Mouse (Mus musculus) liver, embryonic 12.5 days (tissue): ENCODE data around the gene Crebl2. TPM values are rescaled to one million over a fixed set of nuclear protein-coding genes. Genes with fewer than 3 reads are reported as not detected.
A peak's percentile ranks its signal among the peaks of the same experiment; 100 is the strongest.

Experiments
- ATAC-seq: fragments of 200-750 bp; cut with Nextera tagmentation; 2 replicates; pipeline ENCODE4 v1.8.0; 2017; ENCODE audit warnings: moderate number of reproducible peaks, mild to moderate bottlenecking, moderate library complexity
- H3K27ac ChIP-seq: fragments of 300-500 bp; sonication (generic); 2 replicates; pipeline ENCODE4 v1.5.1; 2016; ENCODE audit warnings: mild to moderate bottlenecking
- H3K27me3 ChIP-seq: fragments of 300-500 bp; sonication (generic); replicated peaks from 2 replicates; pipeline ENCODE4 v1.6.1; 2016; ENCODE audit warnings: mild to moderate bottlenecking, moderate library complexity
- H3K36me3 ChIP-seq: fragments of 300-500 bp; sonication (generic); 2 replicates; pipeline ENCODE4 v1.6.1; 2016; ENCODE audit warnings: mild to moderate bottlenecking, moderate library complexity
- H3K4me1 ChIP-seq: fragments of 300-500 bp; sonication (generic); 2 replicates; pipeline ENCODE4 v1.6.1; 2016
- H3K4me2 ChIP-seq: fragments of 300-500 bp; sonication (generic); 2 replicates; pipeline ENCODE4 v1.6.1; 2016; ENCODE audit warnings: mild to moderate bottlenecking, moderate library complexity
- H3K4me3 ChIP-seq: fragments of 300-500 bp; sonication (generic); 2 replicates; pipeline ENCODE4 v1.5.1; 2016; ENCODE audit warnings: mild to moderate bottlenecking, moderate library complexity
- H3K9ac ChIP-seq: fragments of 300-500 bp; sonication (generic); 2 replicates; pipeline ENCODE4 v1.6.1; 2016; ENCODE audit warnings: mild to moderate bottlenecking, moderate library complexity
- H3K9me3 ChIP-seq: fragments of 300-500 bp; sonication (generic); replicated peaks from 2 replicates; pipeline ENCODE4 v1.6.1; 2016; ENCODE audit warnings: mild to moderate bottlenecking, moderate library complexity
- WGBS: fragments of 180-500 bp; shearing (Covaris S2); methylation state at CpG from one replicate; pipeline ENCODE4 v1.1.7; 2016; ENCODE audit not compliant: insufficient replicate concordance; 5-methylcytosine and 5-hydroxymethylcytosine counted together
- polyA plus RNA-seq: library from polyadenylated mRNA; unstranded; fragments of >200 nt; fragmentation: Nextera tagmentation; extraction: Ambion mirVana; gene quantifications from 2 replicates; pipeline ENCODE4 v1.2.1, GENCODE M21; 2016

Crebl2 gene
- polyA plus RNA-seq, 1 experiment from 2014 or later: 1.2 TPM

DNA sequence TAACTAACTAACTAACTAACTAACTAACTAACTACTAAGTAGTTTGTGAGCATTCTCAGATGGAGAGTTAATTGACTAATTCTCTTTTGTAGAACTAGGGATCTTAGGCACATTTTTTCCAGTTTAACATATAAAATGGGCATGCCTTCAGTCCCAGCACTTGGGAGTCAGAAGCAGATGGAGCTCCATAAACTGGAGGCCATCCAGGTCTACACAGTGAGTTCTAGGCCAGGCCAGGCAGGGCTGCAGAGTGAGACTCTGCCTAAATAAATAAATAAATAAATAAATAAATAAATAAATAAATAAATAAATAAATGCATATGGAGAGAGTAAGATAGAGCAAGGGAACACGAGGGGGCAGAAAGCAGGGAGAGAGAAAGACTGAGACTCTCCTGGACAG lies 47.9 kb downstream of the Crebl2 start:
- no peaks in the 10 kb centered on the region for H3K27me3 ChIP-seq
- 44% methylated on average over 1 of the region's 1 CpGs for WGBS

GRCm38 (mm10) chr6:134879556-134879955 lies 49.6 kb downstream of the Crebl2 start:
- 38% methylated on average over 5 of the region's 5 CpGs for WGBS
- peaks cover 6% of the 10 kb centered on the region for H3K4me1 ChIP-seq
- no peaks in the 10 kb centered on the region for H3K27me3 ChIP-seq
- H3K9me3 ChIP-seq: no peaks in the 10 kb centered on the region
- H3K9ac ChIP-seq: no peak overlapping the region
- H3K27ac ChIP-seq: no peak overlapping the region
- no peak for ATAC-seq
- no peak overlapping the region for H3K4me3 ChIP-seq
- 0 out of 2 replicates have a peak, but pooled peaks cover 5% of the 10 kb centered on the region for H3K36me3 ChIP-seq
- no peak overlapping the region for H3K4me2 ChIP-seq

More for the DNA sequence above, 47.9 kb downstream of the Crebl2 start:
- no peak overlapping the region for H3K27ac ChIP-seq
- H3K36me3 ChIP-seq: 0 out of 2 replicates have a peak, but pooled peaks cover 5% of the 10 kb centered on the region
- no peak overlapping the region for H3K4me2 ChIP-seq
- H3K9ac ChIP-seq: no peak overlapping the region
- no peak for ATAC-seq
- H3K4me1 ChIP-seq: peaks cover 6% of the 10 kb centered on the region
- H3K9me3 ChIP-seq: no peaks in the 10 kb centered on the region
- no peak overlapping the region for H3K4me3 ChIP-seq

GRCm38 (mm10) chr6:134880046-134880445 lies 50.1 kb downstream of the Crebl2 start:
- H3K4me3 ChIP-seq: no peak overlapping the region
- 0 out of 2 replicates have a peak, but pooled peaks cover 5% of the 10 kb centered on the region for H3K36me3 ChIP-seq
- no peaks in the 10 kb centered on the region for H3K27me3 ChIP-seq
- no peak overlapping the region for H3K4me2 ChIP-seq
- H3K9me3 ChIP-seq: no peaks in the 10 kb centered on the region
- H3K9ac ChIP-seq: no peak overlapping the region
- H3K27ac ChIP-seq: no peak overlapping the region
- 53% methylated on average over 2 of the region's 2 CpGs for WGBS
- H3K4me1 ChIP-seq: peaks cover 6% of the 10 kb centered on the region
- no peak for ATAC-seq

DNA sequence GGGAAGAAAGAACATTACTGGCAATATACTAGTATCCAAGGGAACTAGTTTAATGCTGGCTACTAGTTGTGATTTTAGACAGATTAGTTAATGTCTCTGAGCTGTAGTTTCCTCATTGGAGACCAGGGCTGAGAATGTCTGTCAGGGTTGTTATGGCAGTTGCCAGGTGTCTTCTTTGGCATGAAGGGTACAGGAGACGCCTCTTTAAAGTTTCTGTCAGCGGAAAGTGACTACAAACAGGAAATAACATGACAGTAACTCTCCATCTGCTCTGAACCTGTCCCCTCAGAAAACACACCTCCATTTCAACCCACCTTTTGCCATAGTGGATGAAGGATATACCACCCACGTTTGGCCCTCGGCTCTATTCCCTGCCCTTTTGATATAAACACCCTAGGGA lies 53.7 kb downstream of the Crebl2 start:
- 62% methylated on average over 4 of the region's 4 CpGs for WGBS
- Histone ChIP-seq H3K4me1 (peaks cover 9% of the 10 kb centered on the region), H3K9me3 (no peaks in the 10 kb centered on the region), H3K9ac (no peak overlapping the region), H3K27me3 (peaks cover 18% of the 10 kb centered on the region), H3K4me3 (no peak overlapping the region), H3K36me3 (0 out of 2 replicates have a peak, but pooled peaks cover 5% of the 10 kb centered on the region), H3K27ac (no peak overlapping the region), H3K4me2 (no peak overlapping the region)
- ATAC-seq: no peak

GRCm38 (mm10) chr6:134885515-134885914 lies 55.6 kb downstream of the Crebl2 start:
- no peak for ATAC-seq
- peaks cover 10% of the 10 kb centered on the region for H3K4me1 ChIP-seq
- H3K4me3 ChIP-seq: no peak overlapping the region
- 76% methylated on average over 2 of the region's 2 CpGs for WGBS
- H3K36me3 ChIP-seq: 0 out of 2 replicates have a peak, but pooled peaks cover 5% of the 10 kb centered on the region
- no peak overlapping the region for H3K9ac ChIP-seq
- H3K4me2 ChIP-seq: no peak overlapping the region
- no peaks in the 10 kb centered on the region for H3K9me3 ChIP-seq
- H3K27ac ChIP-seq: no peak overlapping the region
- H3K27me3 ChIP-seq: peaks cover 21% of the 10 kb centered on the region

GRCm38 (mm10) chr6:134886475-134886874 lies 56.5 kb downstream of the Crebl2 start:
- Histone ChIP-seq H3K4me2 (no peak overlapping the region), H3K4me3 (no peak overlapping the region), H3K9ac (no peak overlapping the region), H3K36me3 (0 out of 2 replicates have a peak, but pooled peaks cover 5% of the 10 kb centered on the region), H3K9me3 (no peaks in the 10 kb centered on the region), H3K4me1 (peaks cover 10% of the 10 kb centered on the region), H3K27me3 (peaks cover 21% of the 10 kb centered on the region), H3K27ac (no peak overlapping the region)
- WGBS: 79% methylated on average over 8 of the region's 8 CpGs
- no peak for ATAC-seq

DNA sequence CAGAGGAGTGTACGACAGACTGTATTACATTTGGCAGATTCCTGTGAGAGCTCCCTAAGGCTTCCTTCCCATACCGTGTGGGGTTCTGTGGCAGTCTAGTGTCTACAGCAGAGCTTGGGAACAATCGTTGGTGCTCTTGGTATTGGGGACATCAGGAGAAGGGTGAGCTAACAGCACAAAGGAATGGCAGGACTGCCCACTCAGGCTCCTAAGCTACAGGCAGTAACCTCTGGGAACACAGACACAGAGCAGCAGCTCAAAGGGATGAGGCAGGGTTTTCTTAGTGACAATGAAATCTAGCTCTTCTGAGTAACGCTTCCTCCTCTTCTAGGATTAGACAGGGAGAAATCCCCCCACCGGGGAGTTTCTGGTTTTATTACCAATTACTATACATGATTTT lies 57.1 kb downstream of the Crebl2 start:
- peaks cover 21% of the 10 kb centered on the region for H3K27me3 ChIP-seq
- 55% methylated on average over 5 of the region's 5 CpGs for WGBS
- no peak overlapping the region for H3K27ac ChIP-seq
- H3K4me3 ChIP-seq: no peak overlapping the region
- no peak overlapping the region for H3K9ac ChIP-seq
- peaks cover 10% of the 10 kb centered on the region for H3K4me1 ChIP-seq
- 0 out of 2 replicates have a peak, but pooled peaks cover 1% of the 10 kb centered on the region for H3K36me3 ChIP-seq
- no peak overlapping the region for H3K4me2 ChIP-seq
- H3K9me3 ChIP-seq: no peaks in the 10 kb centered on the region
- ATAC-seq: no peak

GRCm38 (mm10) chr6:134887711-134888449 lies 57.9 kb downstream of the Crebl2 start:
- Histone ChIP-seq H3K4me2 (peak overlapping the region; percentile 24), H3K4me1 (peaks cover 10% of the 10 kb centered on the region), H3K27ac (no peak overlapping the region), H3K27me3 (peaks cover 21% of the 10 kb centered on the region), H3K9me3 (no peaks in the 10 kb centered on the region), H3K36me3 (no peaks in the 10 kb centered on the region), H3K9ac (no peak overlapping the region), H3K4me3 (no peak overlapping the region)
- WGBS: 15% methylated on average over 10 of the region's 10 CpGs
- ATAC-seq: no peak

- H3K4me1 ChIP-seq: peaks cover 10% of the 10 kb centered on the region
- no peak overlapping the region for H3K4me3 ChIP-seq
- 19% methylated on average over 4 of the region's 4 CpGs for WGBS
Observed at GRCm38 (mm10) chr6:134888563-134889017, 58.6 kb downstream of the Crebl2 start.

GRCm38 (mm10) chr6:134889763-134890162 lies 59.8 kb downstream of the Crebl2 start:
- Histone ChIP-seq H3K36me3 (no peaks in the 10 kb centered on the region), H3K4me3 (no peak overlapping the region), H3K4me1 (peaks cover 10% of the 10 kb centered on the region), H3K9me3 (no peaks in the 10 kb centered on the region), H3K27ac (no peak overlapping the region), H3K4me2 (no peak overlapping the region), H3K9ac (no peak overlapping the region), H3K27me3 (peaks cover 21% of the 10 kb centered on the region)
- no peak for ATAC-seq
- WGBS: 58% methylated on average over 1 of the region's 1 CpGs

More at GRCm38 (mm10) chr6:134888563-134889017, 58.6 kb downstream of the Crebl2 start:
- no peaks in the 10 kb centered on the region for H3K36me3 ChIP-seq
- no peak overlapping the region for H3K9ac ChIP-seq
- no peaks in the 10 kb centered on the region for H3K9me3 ChIP-seq
- peaks cover 21% of the 10 kb centered on the region for H3K27me3 ChIP-seq
- no peak for ATAC-seq
- no peak overlapping the region for H3K4me2 ChIP-seq
- H3K27ac ChIP-seq: no peak overlapping the region

DNA sequence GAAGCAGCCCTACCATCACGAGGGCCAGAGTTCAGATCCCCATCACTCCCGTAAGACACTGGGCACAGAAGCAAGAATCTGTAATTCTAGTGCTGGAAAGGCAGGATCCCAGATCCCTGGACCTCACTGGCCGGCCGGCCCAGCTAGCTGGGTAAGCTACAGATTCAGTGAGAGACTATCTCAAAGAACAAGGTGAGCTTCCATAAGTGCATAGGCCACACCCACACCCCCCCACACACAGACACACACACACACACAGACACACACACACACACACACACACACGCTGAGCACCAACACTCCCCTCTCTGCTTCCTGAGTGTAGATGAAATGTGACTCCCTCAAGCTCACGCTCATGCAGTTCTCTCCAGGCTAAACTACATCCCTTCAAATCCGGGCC lies 60.5 kb downstream of the Crebl2 start:
- Histone ChIP-seq H3K36me3 (no peaks in the 10 kb centered on the region), H3K4me3 (no peak overlapping the region), H3K9ac (no peak overlapping the region), H3K9me3 (no peaks in the 10 kb centered on the region), H3K27ac (no peak overlapping the region), H3K4me1 (peaks cover 10% of the 10 kb centered on the region), H3K27me3 (peaks cover 21% of the 10 kb centered on the region), H3K4me2 (no peak overlapping the region)
- WGBS: 54% methylated on average over 7 of the region's 7 CpGs
- no peak for ATAC-seq

- H3K4me2 ChIP-seq: peak overlapping the region; percentile 91
- 42% methylated on average over 15 of the region's 15 CpGs for WGBS
- peak overlapping the region; percentile 91 for H3K9ac ChIP-seq
- H3K27me3 ChIP-seq: no peaks in the 10 kb centered on the region
- peak overlapping the region; percentile 100 for H3K27ac ChIP-seq
- no peak for ATAC-seq
- peak overlapping the region; percentile 80 for H3K4me3 ChIP-seq
- no peaks in the 10 kb centered on the region for H3K36me3 ChIP-seq
- H3K4me1 ChIP-seq: peaks cover 25% of the 10 kb centered on the region
- H3K9me3 ChIP-seq: no peaks in the 10 kb centered on the region
Observed at GRCm38 (mm10) chr6:134896570-134897436, 66.8 kb downstream of the Crebl2 start.
